Mouse (Mus musculus): ENCODE data around the gene Gm6408.
"Not testable (repeated sequence)": the region's sequence is repeated elsewhere in the genome, so short reads cannot be mapped to it uniquely, and the experiment has no call there.

The Gm6408 gene

DNA sequence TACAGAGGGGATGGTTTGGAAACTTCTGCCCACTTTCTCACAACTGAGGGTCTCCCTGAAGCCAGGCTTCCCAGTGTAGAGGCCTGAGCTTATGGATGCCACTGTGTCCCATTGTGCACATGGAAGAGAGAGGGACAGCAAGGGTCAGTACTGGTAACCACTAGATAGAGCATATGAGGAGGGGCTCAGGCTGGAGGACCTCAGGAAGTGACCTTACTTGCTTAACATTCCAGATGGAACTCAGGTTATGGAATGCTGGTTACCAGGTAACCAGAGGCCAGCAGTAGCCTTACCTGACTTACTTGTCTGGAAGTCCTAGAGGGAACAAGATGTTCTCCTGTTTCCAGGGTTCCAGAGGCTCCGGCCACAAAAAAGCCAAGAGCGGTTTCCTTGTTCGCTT lies at the start of gene Gm6408:
Gene Gm6408 (plus strand): TSS at position 301 of the 400 bp plus-strand sequence.
- not testable (repeated sequence) for DNase-seq (ENCODE audit: low spot score in 2 of 2)

DNA sequence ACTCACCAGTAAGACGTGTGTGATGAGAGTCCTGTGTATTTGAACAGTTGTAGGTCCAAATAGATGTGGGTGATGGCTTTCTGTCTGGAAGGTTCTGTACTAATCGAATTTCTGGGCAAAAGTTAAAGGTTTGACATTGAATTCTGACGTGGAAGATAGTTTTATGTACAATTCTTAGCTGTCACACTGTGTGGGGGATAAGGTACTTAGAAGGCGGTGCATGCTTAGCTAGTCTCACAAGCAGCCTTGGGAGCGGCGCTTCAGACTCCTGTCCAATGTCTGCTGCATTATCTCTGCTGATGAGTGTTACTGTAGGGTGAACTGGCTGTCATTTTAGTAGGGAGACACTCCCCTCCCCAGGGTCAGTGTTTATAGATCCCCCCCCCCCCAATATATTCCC lies 49.3 kb upstream of the Gm6408 start:
- no peak for DNase-seq (ENCODE audit: low spot score in 2 of 2)

DNA sequence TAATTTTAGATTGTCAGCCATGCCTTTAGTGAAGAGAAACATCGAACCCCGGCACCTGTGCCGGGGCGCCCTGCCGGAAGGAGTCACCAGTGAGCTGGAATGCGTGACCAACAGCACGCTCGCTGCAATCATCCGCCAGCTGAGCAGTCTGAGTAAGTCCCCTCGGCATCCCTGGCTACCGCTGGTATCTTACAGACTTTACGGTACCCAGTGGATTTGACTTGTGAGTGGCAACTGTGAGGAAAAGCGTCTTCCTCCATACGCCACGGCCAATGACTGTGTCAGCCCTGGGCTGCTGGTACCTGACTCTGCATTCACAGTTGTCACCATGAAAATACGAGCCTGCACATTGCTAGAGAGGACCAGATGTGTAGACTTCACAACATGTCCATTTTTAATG lies 46.4 kb upstream of the Gm6408 start:
- DNase-seq (ENCODE audit: low spot score in 2 of 2) = no peak

DNA sequence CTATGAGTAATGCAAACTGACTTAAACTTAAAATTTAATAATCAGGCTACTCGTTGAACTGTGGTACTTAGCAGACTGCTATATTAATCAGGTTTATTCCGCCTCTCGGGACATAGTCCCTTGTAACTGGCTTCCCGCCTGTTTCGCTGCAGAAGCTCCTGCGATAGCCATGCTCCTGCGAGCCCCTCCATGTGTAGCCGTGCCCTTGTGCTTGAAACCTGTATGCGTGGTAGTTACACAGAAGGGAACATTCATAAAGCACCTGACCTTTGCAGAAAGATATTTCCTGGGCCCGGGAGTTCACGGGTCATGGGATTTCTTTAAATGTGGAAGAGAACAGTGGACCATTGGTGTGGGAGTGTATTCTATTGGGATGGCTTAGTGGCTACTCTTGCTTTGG lies 45.0 kb upstream of the Gm6408 start:
- no peak for DNase-seq (ENCODE audit: low spot score in 2 of 2)

DNA sequence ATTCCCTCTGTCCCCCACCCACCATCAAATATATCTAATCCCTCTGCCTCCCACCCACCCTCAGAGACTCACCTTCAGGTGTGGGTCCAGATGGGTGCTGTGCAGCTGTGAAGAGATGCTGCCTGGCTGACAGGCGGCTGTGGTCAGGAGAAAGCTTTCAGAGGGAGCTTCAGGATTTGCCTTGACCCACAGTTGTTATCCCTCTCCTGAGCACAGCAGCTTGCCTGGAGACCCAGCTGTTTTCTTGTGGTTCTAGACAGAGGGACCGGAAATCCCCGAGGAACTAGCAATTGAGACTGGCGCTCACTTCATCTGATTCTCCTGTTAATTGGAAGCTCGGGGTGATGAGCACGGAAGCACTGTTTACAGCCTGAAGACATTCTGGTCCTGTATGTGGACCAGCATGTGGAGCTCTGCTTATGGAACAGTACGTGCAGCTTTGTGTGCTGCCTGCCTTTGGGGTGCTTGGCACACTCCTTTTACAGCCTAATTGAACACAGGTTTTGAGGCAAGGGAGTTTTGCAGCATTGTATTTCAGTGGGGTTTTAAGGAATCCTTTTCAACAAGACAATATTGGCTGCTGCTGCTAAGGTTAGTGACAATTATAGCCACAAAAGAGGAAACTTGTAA lies 42.5 kb upstream of the Gm6408 start:
- DNase-seq (ENCODE audit: low spot score in 2 of 2) = no peak

DNA sequence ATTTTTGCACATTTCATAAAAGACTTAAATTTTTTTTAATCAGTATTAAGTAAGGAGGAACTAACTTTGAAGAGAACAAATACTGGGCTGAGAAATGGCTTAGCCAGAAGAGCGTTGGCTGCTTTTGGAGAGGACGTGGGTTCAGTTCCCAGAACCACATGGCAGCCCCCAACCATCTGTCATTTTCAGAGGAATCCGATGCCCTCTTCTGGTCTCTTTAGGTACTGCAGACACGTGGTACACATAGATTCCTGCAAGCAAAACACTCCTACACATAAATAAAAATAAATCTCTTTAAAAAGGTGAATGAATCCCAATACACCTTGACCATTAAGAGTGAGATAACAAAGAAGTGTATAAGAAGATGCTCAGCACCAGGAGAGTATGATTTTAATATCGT lies 41.5 kb upstream of the Gm6408 start:
- DNase-seq (ENCODE audit: low spot score in 2 of 2) = no peak

DNA sequence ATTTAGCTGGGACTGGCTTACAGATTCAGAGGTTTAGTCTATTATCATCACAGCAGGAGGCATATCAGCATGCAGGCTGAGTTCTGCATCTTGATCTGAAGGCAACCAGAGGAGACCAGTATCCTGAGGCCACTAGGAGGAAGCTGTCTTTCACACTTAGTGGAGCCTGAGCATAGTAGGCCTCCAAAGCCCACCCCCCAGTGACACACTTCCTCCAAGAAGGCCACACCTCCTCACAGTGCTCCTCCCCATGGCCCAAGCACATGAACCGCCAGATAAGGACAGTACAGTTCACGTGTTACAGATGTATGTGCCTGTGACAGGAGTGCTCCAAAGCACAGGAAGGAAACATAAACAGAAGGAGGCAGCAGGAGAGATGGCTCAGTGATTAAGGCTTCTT lies 39.0 kb upstream of the Gm6408 start:
- DNase-seq (ENCODE audit: low spot score in 2 of 2) = no peak

DNA sequence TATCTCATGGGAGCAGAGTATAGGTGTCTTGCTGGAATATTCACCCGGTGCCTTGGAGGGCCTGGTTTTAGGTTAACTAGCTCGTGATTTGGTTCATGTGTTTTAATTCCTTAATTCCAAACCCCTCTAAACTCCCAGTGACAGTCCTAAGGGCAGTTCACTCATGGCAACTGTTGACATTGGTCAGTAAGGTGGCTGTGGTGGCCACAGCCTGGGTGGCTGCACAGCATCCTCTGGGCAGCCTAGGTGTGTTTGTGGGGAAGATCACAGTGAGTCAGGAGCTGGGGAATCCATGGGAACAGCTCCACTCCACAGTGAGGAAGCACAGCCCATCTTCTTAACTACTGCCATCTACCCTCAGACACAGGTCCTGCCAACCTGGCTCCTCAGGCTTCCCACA lies 35.1 kb upstream of the Gm6408 start:
- DNase-seq (ENCODE audit: low spot score in 2 of 2) = no peak

DNA sequence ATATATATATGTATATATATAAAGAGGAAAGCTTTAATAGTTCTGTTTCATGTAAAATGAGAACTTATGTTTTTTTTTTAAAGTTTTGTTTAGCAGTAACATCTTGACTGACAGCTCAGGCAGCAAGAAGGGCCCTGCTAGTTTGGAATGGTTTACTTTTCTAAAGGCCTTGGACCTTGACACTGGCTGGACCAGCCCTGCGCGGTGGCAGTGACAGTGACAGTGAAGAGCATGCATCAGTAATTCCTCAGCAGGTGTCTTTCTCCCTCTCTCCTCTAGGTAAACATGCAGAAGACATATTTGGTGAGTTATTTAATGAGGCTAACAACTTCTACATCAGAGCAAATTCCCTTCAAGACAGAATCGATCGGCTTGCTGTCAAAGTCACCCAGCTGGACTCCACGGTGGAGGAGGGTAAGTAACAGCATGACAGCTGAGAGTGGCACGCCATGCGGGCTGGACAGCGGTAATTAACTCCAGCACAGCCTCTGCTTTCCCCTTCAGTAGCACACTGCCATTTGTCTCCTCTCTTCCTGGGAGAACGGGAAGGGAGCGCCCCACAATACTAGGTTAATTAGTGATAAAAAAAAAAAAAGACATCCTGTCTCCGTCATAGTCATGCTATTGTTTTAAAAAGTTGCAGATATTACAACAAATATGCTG lies 30.0 kb upstream of the Gm6408 start:
- no peak for DNase-seq (ENCODE audit: low spot score in 2 of 2)

DNA sequence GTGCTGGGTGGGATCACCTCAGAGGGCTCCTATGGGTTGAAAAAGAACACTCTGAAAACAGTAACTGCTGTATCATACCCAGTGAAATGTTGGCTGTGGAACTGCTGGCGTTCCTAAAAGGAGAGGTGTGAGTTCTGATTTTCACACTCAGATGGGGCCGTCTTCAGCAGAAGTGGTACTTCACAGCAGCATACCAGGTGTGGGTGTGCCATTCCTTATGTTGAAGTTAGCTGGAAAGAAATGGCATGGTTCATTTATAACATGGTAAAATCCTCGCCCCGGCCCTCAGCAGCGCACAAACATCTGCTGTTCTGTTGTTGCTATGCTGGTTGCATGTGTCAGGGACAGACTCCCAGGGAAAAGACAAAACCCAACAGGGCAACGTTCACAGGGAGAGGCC lies 28.2 kb upstream of the Gm6408 start:
- no peak for DNase-seq (ENCODE audit: low spot score in 2 of 2)

DNA sequence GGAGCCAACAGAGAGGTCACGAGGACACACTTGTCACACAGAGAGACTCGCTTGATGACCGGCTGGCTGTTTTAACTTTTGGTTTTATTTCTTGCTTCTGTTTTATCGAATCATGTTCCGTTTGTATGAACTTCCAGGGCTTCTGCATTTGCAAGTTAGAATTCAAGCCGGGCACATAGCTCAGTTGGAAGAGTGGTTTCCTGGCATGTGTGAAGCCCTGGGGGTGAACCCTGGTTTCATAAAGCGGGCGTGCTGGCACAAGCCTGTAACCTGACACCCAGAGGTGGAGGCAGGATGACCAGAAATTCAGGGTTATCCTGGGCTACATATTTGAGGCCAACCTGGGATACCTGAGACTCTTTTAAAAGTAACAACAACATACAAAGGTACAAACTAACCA lies 20.2 kb upstream of the Gm6408 start:
- DNase-seq (ENCODE audit: low spot score in 2 of 2) = no peak

DNA sequence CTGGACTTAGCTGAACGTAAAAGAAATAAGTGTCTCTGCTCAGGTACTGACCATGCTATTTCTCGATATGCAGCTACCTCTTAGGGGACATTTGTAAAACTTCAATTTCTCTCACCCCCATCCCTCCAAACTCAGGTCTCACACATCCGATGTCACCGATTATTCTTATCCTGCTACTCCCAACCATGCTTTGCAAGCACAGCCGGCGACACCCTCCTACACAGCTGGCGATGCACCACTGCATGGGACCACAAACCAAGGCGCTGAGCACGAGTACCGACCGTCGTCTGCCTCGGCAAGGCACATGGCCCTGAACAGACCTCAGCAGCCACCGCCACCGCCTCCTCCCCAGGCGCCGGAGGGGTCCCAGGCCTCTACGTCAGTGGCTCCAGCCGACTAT lies 15.1 kb upstream of the Gm6408 start:
- no peak for DNase-seq (ENCODE audit: low spot score in 2 of 2)

DNA sequence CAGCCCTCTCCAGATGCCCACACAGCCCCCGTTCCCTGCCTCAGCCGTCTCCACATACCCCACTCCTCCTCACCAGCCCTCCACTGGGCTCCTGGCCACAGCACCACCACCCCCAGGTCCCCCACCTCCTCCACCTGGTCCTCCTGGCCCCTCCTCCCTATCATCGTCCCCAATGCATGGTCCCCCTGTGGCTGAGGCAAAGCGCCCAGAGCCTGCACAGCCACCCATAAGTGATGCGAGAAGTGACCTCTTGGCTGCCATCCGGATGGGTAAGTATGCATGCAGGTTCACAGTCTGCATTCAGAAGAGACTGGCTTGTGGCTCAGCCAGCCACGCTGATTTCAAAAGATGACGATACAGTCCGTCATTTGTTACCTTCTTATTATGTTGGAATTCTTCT lies 13.5 kb upstream of the Gm6408 start:
- DNase-seq (ENCODE audit: low spot score in 2 of 2) = no peak

DNA sequence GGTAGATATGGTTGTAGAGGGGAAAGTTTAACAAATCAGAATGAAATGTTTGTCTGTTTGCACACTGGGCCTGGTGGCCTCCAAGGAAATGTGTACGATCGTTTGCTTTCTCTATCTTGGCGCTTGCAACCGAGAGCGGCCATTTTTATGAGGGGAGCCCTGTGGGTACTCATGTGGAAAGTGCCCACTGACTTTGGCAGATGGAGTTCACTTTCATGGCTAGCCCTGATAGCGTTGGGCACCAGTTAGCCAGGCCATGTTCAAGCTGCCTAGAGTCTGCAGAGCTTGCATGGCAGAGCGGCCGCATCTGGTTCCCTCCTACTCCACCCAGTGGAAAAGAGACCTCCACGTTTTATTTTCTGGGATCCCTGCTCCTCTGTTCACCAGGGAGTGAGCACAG lies 10.9 kb upstream of the Gm6408 start:
- DNase-seq (ENCODE audit: low spot score in 2 of 2) = no peak

DNA sequence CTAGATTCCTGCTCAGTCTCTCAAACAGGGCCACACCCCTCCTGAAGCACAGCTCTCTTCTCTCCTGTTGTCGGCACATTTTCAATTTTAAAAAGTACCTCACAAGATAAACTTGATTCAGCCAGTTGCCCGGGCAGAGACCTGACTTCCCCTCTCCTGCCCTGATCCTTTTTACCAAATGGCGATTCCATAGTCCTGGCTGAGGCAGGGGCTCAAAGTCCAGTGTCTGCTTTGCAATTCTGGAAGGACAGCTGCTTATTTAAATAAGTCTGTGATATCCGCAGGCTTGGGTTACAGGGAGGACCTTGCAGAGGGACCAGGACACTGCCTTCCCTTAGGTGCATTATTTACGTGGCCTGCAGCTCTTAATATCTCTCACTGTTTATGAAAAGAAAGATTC lies 10.5 kb upstream of the Gm6408 start:
- no peak for DNase-seq (ENCODE audit: low spot score in 2 of 2)

DNA sequence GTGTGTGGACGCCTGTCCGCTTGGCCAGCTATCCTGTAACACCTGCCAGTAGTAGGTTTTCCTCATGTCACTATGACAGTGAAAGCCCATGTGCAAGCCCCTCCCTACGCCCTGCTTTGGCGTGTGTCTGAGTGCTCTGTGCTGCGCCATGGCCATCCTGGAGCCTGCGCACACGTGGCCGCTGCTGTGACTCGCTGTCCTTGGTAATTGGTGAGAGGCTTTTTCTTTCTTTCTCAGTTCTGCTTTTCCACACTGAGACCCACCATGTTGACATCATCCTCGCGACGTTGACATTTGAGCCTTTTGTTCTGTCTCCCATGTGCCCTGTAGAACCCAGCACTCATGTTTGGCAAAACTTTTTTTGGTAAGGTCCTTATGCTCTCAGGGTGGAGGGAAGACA lies 9.9 kb upstream of the Gm6408 start:
- DNase-seq (ENCODE audit: low spot score in 2 of 2) = no peak

DNA sequence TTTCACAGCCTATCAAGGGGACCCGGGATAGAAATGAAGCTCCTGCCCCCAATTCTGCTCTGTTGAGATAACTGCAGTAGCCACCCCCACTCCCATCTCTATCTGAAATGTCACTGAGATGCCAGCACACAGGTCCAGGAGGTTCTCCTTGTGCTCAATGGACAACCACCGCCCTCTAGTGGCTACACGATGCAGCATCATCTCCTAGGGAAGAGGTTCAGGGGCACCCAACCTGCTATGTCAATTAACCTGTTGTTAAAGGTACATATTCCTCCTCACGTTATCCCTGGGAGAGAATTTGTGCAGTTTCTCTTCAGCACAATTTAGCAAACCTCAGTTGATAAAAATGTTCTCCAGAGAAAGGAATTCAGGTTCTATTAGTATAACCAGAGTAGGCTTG lies 2.2 kb upstream of the Gm6408 start:
- DNase-seq (ENCODE audit: low spot score in 2 of 2) = not testable (repeated sequence)

DNA sequence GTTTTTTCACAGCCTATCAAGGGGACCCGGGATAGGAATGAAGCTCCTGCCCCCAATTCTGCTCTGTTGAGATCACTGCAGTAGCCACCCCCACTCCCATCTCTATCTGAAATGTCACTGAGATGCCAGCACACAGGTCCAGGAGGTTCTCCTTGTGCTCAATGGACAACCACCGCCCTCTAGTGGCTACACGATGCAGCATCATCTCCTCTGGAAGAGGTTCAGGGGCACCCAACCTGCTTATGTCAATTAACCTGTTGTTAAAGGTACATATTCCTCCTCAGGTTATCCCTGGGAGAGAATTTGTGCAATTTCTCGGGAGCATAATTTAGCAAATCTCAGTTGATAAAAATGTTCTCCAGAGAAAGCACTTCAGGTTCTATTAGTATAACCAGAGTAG lies 7.2 kb downstream of the Gm6408 start:
- not testable (repeated sequence) for DNase-seq (ENCODE audit: low spot score in 2 of 2)

DNA sequence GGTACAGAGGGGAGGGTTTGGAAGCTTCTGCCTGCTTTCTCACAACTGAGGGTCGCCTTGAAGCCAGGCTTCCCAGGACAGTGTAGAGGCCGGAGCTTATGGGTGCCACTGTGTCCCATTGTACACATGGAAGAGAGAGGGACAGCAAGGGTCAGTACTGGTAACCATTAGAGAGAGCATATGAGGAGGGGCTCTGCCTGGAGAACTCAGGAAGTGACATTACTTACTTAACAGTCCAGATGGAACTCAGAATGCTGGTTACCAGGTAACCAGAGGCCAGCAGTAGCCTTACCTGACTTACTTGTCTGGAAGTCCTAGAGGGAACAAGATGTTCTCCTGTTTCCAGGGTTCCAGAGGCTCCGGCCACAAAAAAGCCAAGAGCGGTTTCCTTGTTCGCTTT lies 9.3 kb downstream of the Gm6408 start, which contains the start of gene Gm6370:
Gene Gm6370 (plus strand): TSS at position 301 of the 400 bp plus-strand sequence.
- not testable (repeated sequence) for DNase-seq (ENCODE audit: low spot score in 2 of 2)

DNA sequence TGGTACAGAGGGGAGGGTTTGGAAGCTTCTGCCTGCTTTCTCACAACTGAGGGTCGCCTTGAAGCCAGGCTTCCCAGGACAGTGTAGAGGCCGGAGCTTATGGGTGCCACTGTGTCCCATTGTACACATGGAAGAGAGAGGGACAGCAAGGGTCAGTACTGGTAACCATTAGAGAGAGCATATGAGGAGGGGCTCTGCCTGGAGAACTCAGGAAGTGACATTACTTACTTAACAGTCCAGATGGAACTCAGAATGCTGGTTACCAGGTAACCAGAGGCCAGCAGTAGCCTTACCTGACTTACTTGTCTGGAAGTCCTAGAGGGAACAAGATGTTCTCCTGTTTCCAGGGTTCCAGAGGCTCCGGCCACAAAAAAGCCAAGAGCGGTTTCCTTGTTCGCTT lies 20.3 kb downstream of the Gm6408 start, which contains the start of gene 4930449I24Rik:
Gene 4930449I24Rik (plus strand): TSS at position 301 of the 400 bp plus-strand sequence.
- not testable (repeated sequence) for DNase-seq (ENCODE audit: low spot score in 2 of 2)

DNA sequence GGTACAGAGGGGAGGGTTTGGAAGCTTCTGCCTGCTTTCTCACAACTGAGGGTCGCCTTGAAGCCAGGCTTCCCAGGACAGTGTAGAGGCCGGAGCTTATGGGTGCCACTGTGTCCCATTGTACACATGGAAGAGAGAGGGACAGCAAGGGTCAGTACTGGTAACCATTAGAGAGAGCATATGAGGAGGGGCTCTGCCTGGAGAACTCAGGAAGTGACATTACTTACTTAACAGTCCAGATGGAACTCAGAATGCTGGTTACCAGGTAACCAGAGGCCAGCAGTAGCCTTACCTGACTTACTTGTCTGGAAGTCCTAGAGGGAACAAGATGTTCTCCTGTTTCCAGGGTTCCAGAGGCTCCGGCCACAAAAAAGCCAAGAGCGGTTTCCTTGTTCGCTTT lies 32.1 kb downstream of the Gm6408 start, which contains the start of gene Gm3402:
Gene Gm3402 (plus strand): TSS at position 301 of the 400 bp plus-strand sequence.
- DNase-seq (ENCODE audit: low spot score in 2 of 2) = not testable (repeated sequence)

DNA sequence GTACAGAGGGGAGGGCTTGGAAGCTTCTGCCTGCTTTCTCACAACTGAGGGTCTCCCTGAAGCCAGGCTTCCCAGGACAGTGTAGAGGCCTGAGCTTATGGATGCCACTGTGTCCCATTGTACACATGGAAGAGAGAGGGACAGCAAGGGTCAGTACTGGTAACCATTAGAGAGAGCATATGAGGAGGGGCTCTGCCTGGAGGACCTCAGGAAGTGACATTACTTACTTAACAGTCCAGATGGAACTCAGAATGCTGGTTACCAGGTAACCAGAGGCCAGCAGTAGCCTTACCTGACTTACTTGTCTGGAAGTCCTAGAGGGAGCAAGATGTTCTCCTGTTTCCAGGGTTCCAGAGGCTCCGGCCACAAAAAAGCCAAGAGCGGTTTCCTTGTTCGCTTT lies 43.7 kb downstream of the Gm6408 start, which contains the start of gene Gm3404:
Gene Gm3404 (plus strand): TSS at position 301 of the 400 bp plus-strand sequence.
- not testable (repeated sequence) for DNase-seq (ENCODE audit: low spot score in 2 of 2)

Data from spleen, postnatal 36 days (tissue).